Comparison of ENCODE assay signal across 8 mouse cellular contexts in the genomic region with DNA sequence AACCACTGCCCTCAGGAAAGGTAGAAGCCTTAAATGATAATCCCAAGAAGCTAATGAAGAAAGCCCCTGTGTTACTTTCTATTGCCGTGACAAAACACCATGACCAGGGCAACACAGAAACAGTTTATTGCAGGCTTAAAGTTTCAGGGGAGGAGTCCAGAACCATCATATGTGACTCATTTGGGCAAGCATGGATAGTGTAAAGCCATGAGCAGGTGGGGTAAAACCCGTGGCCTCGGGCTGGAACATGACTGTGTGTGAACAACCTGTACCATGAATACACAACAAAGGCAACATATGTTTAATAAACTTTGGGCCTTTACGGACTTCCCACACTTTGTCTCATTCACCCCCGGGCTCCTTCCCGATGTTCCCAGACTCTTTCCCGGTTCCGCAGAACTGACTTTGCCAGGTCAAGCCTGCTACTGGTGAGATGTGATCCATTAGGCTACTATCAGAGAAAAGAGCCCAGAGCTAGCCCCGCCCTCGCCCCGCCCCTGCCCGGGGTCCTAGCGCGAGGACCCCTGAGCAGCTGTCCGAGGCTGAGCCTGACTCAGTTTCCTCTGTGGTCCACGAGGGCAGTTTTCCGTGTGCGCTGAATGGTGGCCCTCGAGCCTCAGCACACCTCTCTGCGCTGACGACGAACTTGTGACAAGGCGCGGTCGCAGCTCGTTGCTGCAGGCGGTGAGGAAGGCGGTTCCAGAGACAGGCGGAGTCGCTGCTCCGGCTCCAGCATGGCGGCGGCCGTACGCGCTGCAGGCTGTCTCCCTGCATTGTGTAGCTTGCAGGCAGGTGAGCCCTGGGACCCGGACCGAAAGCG. TPM values are rescaled to one million over a fixed set of nuclear protein-coding genes. Genes with fewer than 3 reads are reported as not detected.
A peak's percentile ranks its signal among the peaks of the same experiment; 100 is the strongest.
DNase-seq lines count a peak whose midpoint lies in the region; ATAC-seq lines count a peak whose summit lies in the region.

A gene (minus strand): TSS at position 401 of the 820 bp plus-strand sequence.
A gene (plus strand): TSS at position 529 of the 820 bp plus-strand sequence.

- WGBS in intestine, embryonic 14.5 days = 5% methylated on average over 39 of the region's 39 CpGs

- H3K9me3 ChIP-seq in intestine, embryonic 14.5 days (ENCODE audit: control insufficient read depth, low read length) = no peaks in the 10 kb centered on the region

- DNase-seq in adrenal gland, adult 18-20 months (ENCODE audit: low spot score in 2 of 2) = peak; percentile 80
- DNase-seq in embryo, embryonic 11 days = peak; percentile 86
- peak; percentile 79 for DNase-seq in gastrocnemius, postnatal 25 days
- DNase-seq in intestine, embryonic 14.5 days (ENCODE audit: low spot score) = peak; percentile 98
- DNase-seq in left cerebral cortex, postnatal 14 days (ENCODE audit: low spot score in 2 of 2) = peak; percentile 72 to 77
- peak; percentile 78 for DNase-seq in mesoderm, embryonic 11.5 days (ENCODE audit: low read depth, low spot score)
- peak; percentile 65 to 72 for DNase-seq in right cerebral cortex, postnatal 36 days (ENCODE audit: low spot score in 2 of 2)
- peak; percentile 85 for DNase-seq in yolk sac, embryonic 10.5 days (ENCODE audit: low spot score)

- intact Hi-C loops in left cerebral cortex, postnatal 14 days (cut with DNase I) = no loop called here

- peaks cover 8% of the 10 kb centered on the region; the same call in 1 of the 2 replicates for H3K36me3 ChIP-seq in intestine, embryonic 14.5 days (ENCODE audit: control insufficient read depth, insufficient read depth, low read length)

- ATAC-seq in intestine, embryonic 14.5 days (replicated peaks; ENCODE audit: low FRiP score, low TSS enrichment, low read depth) = peak; percentile 82

- H3K27ac ChIP-seq in intestine, embryonic 14.5 days (ENCODE audit: low read depth) = peak within 1 kb of the TSS; percentile 94

- peak within 1 kb of the TSS; percentile 99 for H3K4me3 ChIP-seq in intestine, embryonic 14.5 days (ENCODE audit: low read depth, low read length)

- peak within 1 kb of the TSS; percentile 75 for H3K4me2 ChIP-seq in intestine, embryonic 14.5 days (ENCODE audit: low read length)

- peaks cover 8% of the 10 kb centered on the region for H3K4me1 ChIP-seq in intestine, embryonic 14.5 days (replicated peaks; ENCODE audit: control insufficient read depth, insufficient read depth, low read length)

- peak within 1 kb of the TSS; percentile 96 for H3K9ac ChIP-seq in intestine, embryonic 14.5 days (ENCODE audit: low read length)

- H3K27me3 ChIP-seq in intestine, embryonic 14.5 days (replicated peaks; ENCODE audit: control insufficient read depth, insufficient read depth, low read length) = no peaks in the 10 kb centered on the region

RNA-seq across cellular contexts. Expression of the first gene that starts in this region (rescaled TPM):
- 1 to 10 TPM; 2.6 to 3.5 TPM for total RNA-seq in adrenal gland, adult 18-20 months (2021)
- 1 to 10 TPM; 1.7 to 2.1 TPM for total RNA-seq in gastrocnemius, postnatal 25 days (2021)
- 4.0 and 4.4 TPM in 2 replicates for polyA plus RNA-seq in intestine, embryonic 14.5 days (2014; fragmentation: Nextera tagmentation; extraction: Ambion mirVana)
- 1 to 10 TPM; 7.4 to 7.7 TPM for total RNA-seq in left cerebral cortex, postnatal 14 days (2021)

RNA-seq across cellular contexts. Expression of the second gene that starts in this region (rescaled TPM):
- 100 to 1,000 TPM; 108 to 114 TPM for total RNA-seq in adrenal gland, adult 18-20 months (2021)
- 10 to 100 TPM; 78.9 to 79.3 TPM for total RNA-seq in gastrocnemius, postnatal 25 days (2021)
- polyA plus RNA-seq in intestine, embryonic 14.5 days (2014; fragmentation: Nextera tagmentation; extraction: Ambion mirVana) = 154 and 155 TPM in 2 replicates
- 100 to 1,000 TPM in 1 of 2 experiments, 10 to 100 TPM in 1; 84.7 to 103 TPM for total RNA-seq in left cerebral cortex, postnatal 14 days (2021)

Comparison
In these comparisons a context has a peak if more than half of its experiments do, and no peak if none do; other contexts are left out.
1. Peak in every context shown above with its lines: DNase-seq, ATAC-seq, H3K4me3 ChIP-seq and H3K27ac ChIP-seq.